Comparison of ENCODE assay signal across 21 mouse cellular contexts in genomic region chr2:60196841-60197240, GRCm38 (mm10). TPM values are rescaled to one million over a fixed set of nuclear protein-coding genes. Genes with fewer than 3 reads are reported as not detected.
DNase-seq lines count a peak whose midpoint lies in the region; ATAC-seq and TF ChIP-seq lines count a peak whose summit lies in the region.
"Had no signal": no experiment of that assay in that cellular context is flagged by ENCODE, and none has a peak within 500 bp of the region (broad histone marks: within the 10 kb centered on the region; RNA-seq: fewer than 3 reads in every experiment).

No protein-coding gene starts in this region.

- DNase-seq in 416B (ENCODE audit: low read depth) (peak; percentile 52), ES-E14 (ENCODE audit: low read depth, low spot score) (peak; percentile 86), ZHBTc4 (ENCODE audit: low read depth, low spot score) (peak; percentile 96)
- no peak for DNase-seq in left cerebral cortex, adult 9 months (ENCODE audit: low spot score in 2 of 2)
- DNase-seq in gastrocnemius, postnatal 14 days = no peak
- DNase-seq in midbrain, embryonic 14.5 days = no peak
- no peak for DNase-seq in urinary bladder, postnatal 25 days (ENCODE audit: low spot score)
- DNase-seq: adrenal gland, adult 8-10 months; adrenal gland, postnatal 25 days; cerebellum, adult 18-20 months; cerebellum, adult 9-10 months; cerebellum, postnatal 14 days; gastrocnemius, postnatal 36 days; heart, adult 11 months; kidney, adult 11 months had no signal

- H3K4me3 ChIP-seq in ES-E14 (ENCODE audit: insufficient read depth in 1 of 2, low read depth in 1 of 2, low read length in 2 of 2, poor library complexity in 1 of 2, severe bottlenecking in 1 of 2) = no peak overlapping the region
- H3K4me3 ChIP-seq in midbrain, embryonic 14.5 days (replicated peaks; ENCODE audit: low read depth, low read length) = no peak overlapping the region
- H3K4me3 ChIP-seq: hindbrain, embryonic 12.5 days; intestine, embryonic 15.5 days had no signal

- WGBS in midbrain, embryonic 14.5 days = 61% methylated on average over 1 of the region's 1 CpGs

- H3K9ac ChIP-seq in ES-E14 (ENCODE audit: insufficient read depth, low read depth, low read length, poor library complexity, severe bottlenecking) = no peak overlapping the region
- no peak overlapping the region for H3K9ac ChIP-seq in midbrain, embryonic 14.5 days (replicated peaks; ENCODE audit: low read length)
- H3K9ac ChIP-seq: hindbrain, embryonic 12.5 days; intestine, embryonic 15.5 days had no signal

- H3K27ac ChIP-seq in ES-E14 (ENCODE audit: insufficient read depth, low read depth, low read length, poor library complexity, severe bottlenecking) = peak overlapping the region; percentile 49; the same call in 1 of the 2 replicates
- H3K27ac ChIP-seq in midbrain, embryonic 14.5 days (replicated peaks; ENCODE audit: low read depth, low read length) = no peak overlapping the region
- H3K27ac ChIP-seq: hindbrain, embryonic 12.5 days; intestine, embryonic 15.5 days had no signal

- no peaks in the 10 kb centered on the region for H3K27me3 ChIP-seq in midbrain, embryonic 14.5 days (ENCODE audit: control insufficient read depth, insufficient read depth, low read length)
- H3K27me3 ChIP-seq: hindbrain, embryonic 12.5 days; intestine, embryonic 15.5 days had no signal

- in situ Hi-C loops in ES-E14 (cut with MboI; ENCODE audit: low sequenced_read_pairs in 2 of 2, unreplicated experiment in 2 of 2) = no loop called here

- no peak overlapping the region for H3K4me2 ChIP-seq in midbrain, embryonic 14.5 days (ENCODE audit: low read length)
- H3K4me2 ChIP-seq: heart, embryonic 11.5 days; hindbrain, embryonic 12.5 days; intestine, embryonic 15.5 days had no signal

- H3K36me3 ChIP-seq in ES-E14 (ENCODE audit: control insufficient read depth, insufficient read depth, low read length, poor library complexity, severe bottlenecking) = no peaks in the 10 kb centered on the region
- H3K36me3 ChIP-seq in midbrain, embryonic 14.5 days (ENCODE audit: control insufficient read depth, insufficient read depth, low read length) = no peaks in the 10 kb centered on the region
- H3K36me3 ChIP-seq: hindbrain, embryonic 12.5 days; intestine, embryonic 15.5 days had no signal

- H3K9me3 ChIP-seq in ES-E14 (ENCODE audit: control insufficient read depth, insufficient read depth, low read depth, low read length) = no peaks in the 10 kb centered on the region
- H3K9me3 ChIP-seq in midbrain, embryonic 14.5 days (ENCODE audit: control insufficient read depth, low read length) = no peaks in the 10 kb centered on the region
- H3K9me3 ChIP-seq: hindbrain, embryonic 12.5 days; intestine, embryonic 15.5 days had no signal

- peaks cover 0 to 2% of the 10 kb centered on the region in 2 experiments; a peak in 2 of 4 replicates for H3K4me1 ChIP-seq in ES-E14 (ENCODE audit: control insufficient read depth in 2 of 2, insufficient read depth in 2 of 2, low read length in 2 of 2, poor library complexity in 1 of 2)
- no peaks in the 10 kb centered on the region for H3K4me1 ChIP-seq in midbrain, embryonic 14.5 days (ENCODE audit: control insufficient read depth, insufficient read depth, low read length)
- H3K4me1 ChIP-seq: hindbrain, embryonic 12.5 days; intestine, embryonic 15.5 days had no signal

- intact Hi-C loops in gastrocnemius, postnatal 14 days (cut with DNase I; ENCODE audit: low total_unique reads) = loop anchor here (10.0 kb wide), 1 partner anchor 52 kb away; no protein-coding TSS in a partner anchor

- ATAC-seq in midbrain, embryonic 14.5 days (ENCODE audit: low FRiP score, low TSS enrichment) = no peak
- ATAC-seq: activated CD4-positive, CD25-positive, alpha-beta regulatory T cell, adult 4 months; forebrain, embryonic 14.5 days; hindbrain, embryonic 16.5 days; intestine, embryonic 15.5 days had no signal

TF ChIP-seq in ES-E14, 5 proteins besides CTCF, POLR2A, EP300 and RAD21:
- TF ChIP-seq CHD2 (IDR thresholded peaks at IDR 0.05; ENCODE audit: low read depth, low read length) (no peak; the same call in 1 of the 2 replicates), MAFK (IDR thresholded peaks at IDR 0.05; ENCODE audit: insufficient read depth, low read depth, low read length) (no peak), HCFC1 (IDR thresholded peaks at IDR 0.05; ENCODE audit: borderline replicate concordance, insufficient read depth, low read length) (no peak), ZNF384 (IDR thresholded peaks at IDR 0.05; ENCODE audit: low read depth, low read length) (no peak), ZC3H11A (IDR thresholded peaks at IDR 0.05; ENCODE audit: borderline replicate concordance, low read depth, low read length) (no peak)

RNA-seq across cellular contexts. Expression of gene Baz2b, which starts 12.8 kb away (rescaled TPM):
- total RNA-seq in ES-E14 (2012; rRNA removed) = 22.0 and 26.8 TPM in 2 replicates
- total RNA-seq in gastrocnemius, postnatal 14 days (2021) = 10 to 100 TPM; 31.2 to 34.9 TPM
- polyA plus RNA-seq in midbrain, embryonic 14.5 days (2014; fragmentation: Nextera tagmentation; extraction: Ambion mirVana) = 85.5 and 86.9 TPM in 2 replicates

RNA-seq across cellular contexts. Expression of gene March7, which starts 12.8 kb away (rescaled TPM):
- 72.8 and 97.8 TPM in 2 replicates for total RNA-seq in ES-E14 (2012; rRNA removed)
- total RNA-seq in gastrocnemius, postnatal 14 days (2021) = 10 to 100 TPM; 26.9 to 27.9 TPM
- 77.8 and 110 TPM in 2 replicates for polyA plus RNA-seq in midbrain, embryonic 14.5 days (2014; fragmentation: Nextera tagmentation; extraction: Ambion mirVana)

Comparison
In these comparisons a context has a peak if more than half of its experiments do, and no peak if none do; other contexts are left out.
1. DNase-seq: peak in 416B (single experiment), ES-E14 (single experiment) and ZHBTc4 (single experiment); none in left cerebral cortex, adult 9 months (0 of 2), gastrocnemius, postnatal 14 days (single experiment), midbrain, embryonic 14.5 days (single experiment) and urinary bladder, postnatal 25 days (single experiment).